Mouse (Mus musculus): Measurements from ENCODE around the gene Psmf1. TPM values are rescaled to one million over a fixed set of nuclear protein-coding genes. Genes with fewer than 3 reads are reported as not detected.

Psmf1 gene
- polyA plus RNA-seq, 1 experiment from 2014 or later, result 44.3 TPM

DNA sequence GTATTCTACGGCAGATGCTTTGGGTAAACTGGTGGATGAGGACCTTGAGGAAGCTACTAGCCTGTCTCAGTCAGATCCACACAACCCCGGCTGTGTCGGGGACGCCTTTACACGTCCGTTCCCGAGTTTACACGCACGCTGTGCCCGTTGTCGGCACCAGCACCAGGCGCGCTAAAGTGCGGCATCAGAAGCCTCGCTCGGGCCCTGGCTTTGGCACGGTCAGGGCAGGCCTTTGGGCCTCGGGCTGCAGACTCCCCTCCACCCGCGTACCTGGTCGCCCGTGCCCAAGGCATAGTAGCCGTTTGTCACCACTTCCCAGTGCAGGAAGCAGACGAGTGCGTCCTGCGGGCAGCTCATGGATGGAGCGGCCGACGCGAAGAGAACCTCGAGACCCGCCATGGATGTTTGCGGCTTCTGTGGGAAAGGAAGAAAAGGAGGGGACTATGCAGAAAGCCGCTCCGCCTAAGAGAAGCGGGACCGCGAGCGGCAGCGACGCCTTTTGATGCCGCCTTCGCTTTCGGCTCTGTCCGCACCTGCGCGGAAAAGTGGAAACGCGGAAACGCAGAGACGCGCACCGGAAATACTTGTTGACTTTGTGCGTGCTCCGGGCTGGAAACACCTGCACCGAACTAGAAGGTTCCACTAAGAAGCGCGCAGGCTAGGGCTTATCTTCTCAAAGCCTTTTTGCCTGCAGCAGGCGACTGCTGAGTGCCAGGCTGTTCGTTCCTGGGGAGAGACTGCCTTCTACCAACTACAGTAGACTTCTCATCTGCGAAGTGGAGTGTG is 3.1 kb downstream of the Psmf1 start:
- peak; percentile 87 for ATAC-seq (ENCODE audit: insufficient number of reproducible peaks, insufficient read depth, low FRiP score, low read depth)
- Histone ChIP-seq H3K4me3 (ENCODE audit: low read depth, low read length) (peak overlapping the region; percentile 80), H3K4me1 (ENCODE audit: control insufficient read depth, insufficient read depth, low read length) (peaks cover 6% of the 10 kb centered on the region; the same call in 1 of the 2 replicates), H3K27ac (ENCODE audit: low read length) (0 out of 2 replicates have a peak overlapping the region, but pooled peaks have one; percentile 45), H3K36me3 (ENCODE audit: control insufficient read depth, insufficient read depth, low read length) (no peaks in the 10 kb centered on the region), H3K4me2 (replicated peaks; ENCODE audit: low read depth, low read length) (peak overlapping the region; percentile 42), H3K27me3 (ENCODE audit: control insufficient read depth, insufficient read depth, low read length) (no peaks in the 10 kb centered on the region), H3K9ac (replicated peaks; ENCODE audit: low read depth, low read length) (peak overlapping the region; percentile 59), H3K9me3 (ENCODE audit: control insufficient read depth, low read depth, low read length) (no peaks in the 10 kb centered on the region)
- under 1% methylated on average over 61 of the region's 61 CpGs for WGBS

DNA sequence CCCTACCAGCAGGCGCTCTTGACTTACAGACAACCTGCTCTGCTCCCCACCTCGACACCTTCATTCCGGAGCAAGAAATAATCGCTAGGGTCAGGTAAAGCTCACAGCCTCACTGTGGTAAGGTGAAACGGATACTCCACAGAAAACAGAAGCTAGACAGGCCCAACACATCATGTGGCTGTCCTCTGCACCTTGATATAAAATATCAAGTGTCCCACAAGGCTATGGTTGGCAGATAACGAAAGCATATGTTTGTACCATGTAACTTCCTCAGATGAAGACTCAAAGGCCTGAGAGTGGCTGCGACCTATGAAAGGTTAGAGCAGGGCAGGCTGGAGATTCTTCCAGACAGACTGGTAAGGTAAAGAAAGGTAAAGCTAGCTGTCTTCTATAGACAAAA is 4.5 kb downstream of the Psmf1 start:
- no peaks in the 10 kb centered on the region for H3K27me3 ChIP-seq (ENCODE audit: control insufficient read depth, insufficient read depth, low read length)
- peaks cover 6% of the 10 kb centered on the region; the same call in 1 of the 2 replicates for H3K4me1 ChIP-seq (ENCODE audit: control insufficient read depth, insufficient read depth, low read length)
- H3K9me3 ChIP-seq (ENCODE audit: control insufficient read depth, low read depth, low read length), result no peaks in the 10 kb centered on the region
- 89% methylated on average over 7 of the region's 7 CpGs for WGBS
- H3K36me3 ChIP-seq (ENCODE audit: control insufficient read depth, insufficient read depth, low read length), result peaks cover 4% of the 10 kb centered on the region; the same call in 1 of the 2 replicates
- no peak overlapping the region for H3K27ac ChIP-seq (ENCODE audit: low read length)
- H3K4me2 ChIP-seq (replicated peaks; ENCODE audit: low read depth, low read length), result no peak overlapping the region
- H3K9ac ChIP-seq (replicated peaks; ENCODE audit: low read depth, low read length), result no peak overlapping the region
- ATAC-seq (ENCODE audit: insufficient number of reproducible peaks, insufficient read depth, low FRiP score, low read depth), result no peak
- no peak overlapping the region for H3K4me3 ChIP-seq (ENCODE audit: low read depth, low read length)

DNA sequence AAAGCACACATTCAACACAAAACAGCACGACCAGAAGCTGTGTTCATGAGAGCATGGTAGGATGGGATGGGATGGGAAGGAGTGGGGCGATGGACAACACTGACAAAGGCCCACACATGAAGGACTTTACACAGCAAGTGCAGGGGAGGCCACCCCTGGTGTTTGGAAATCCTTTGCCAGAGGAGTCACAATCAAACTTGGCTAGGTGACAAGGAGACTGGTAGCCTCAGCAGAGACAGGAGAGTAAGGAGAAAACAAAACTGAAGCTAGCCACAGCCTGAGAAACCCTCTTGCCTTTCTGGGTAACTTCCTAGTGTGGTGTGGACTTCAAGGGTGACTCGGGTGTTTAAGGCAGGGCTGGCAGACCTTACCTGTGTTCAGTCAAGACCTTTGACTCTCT is 4.9 kb downstream of the Psmf1 start:
- no peak overlapping the region for H3K4me3 ChIP-seq (ENCODE audit: low read depth, low read length)
- H3K4me1 ChIP-seq (ENCODE audit: control insufficient read depth, insufficient read depth, low read length), result peaks cover 6% of the 10 kb centered on the region; the same call in 1 of the 2 replicates
- no peak for ATAC-seq (ENCODE audit: insufficient number of reproducible peaks, insufficient read depth, low FRiP score, low read depth)
- no peaks in the 10 kb centered on the region for H3K27me3 ChIP-seq (ENCODE audit: control insufficient read depth, insufficient read depth, low read length)
- no peak overlapping the region for H3K27ac ChIP-seq (ENCODE audit: low read length)
- peaks cover 4% of the 10 kb centered on the region; the same call in 1 of the 2 replicates for H3K36me3 ChIP-seq (ENCODE audit: control insufficient read depth, insufficient read depth, low read length)
- H3K9me3 ChIP-seq (ENCODE audit: control insufficient read depth, low read depth, low read length), result no peaks in the 10 kb centered on the region
- no peak overlapping the region for H3K4me2 ChIP-seq (replicated peaks; ENCODE audit: low read depth, low read length)
- 84% methylated on average over 3 of the region's 3 CpGs for WGBS
- no peak overlapping the region for H3K9ac ChIP-seq (replicated peaks; ENCODE audit: low read depth, low read length)

DNA sequence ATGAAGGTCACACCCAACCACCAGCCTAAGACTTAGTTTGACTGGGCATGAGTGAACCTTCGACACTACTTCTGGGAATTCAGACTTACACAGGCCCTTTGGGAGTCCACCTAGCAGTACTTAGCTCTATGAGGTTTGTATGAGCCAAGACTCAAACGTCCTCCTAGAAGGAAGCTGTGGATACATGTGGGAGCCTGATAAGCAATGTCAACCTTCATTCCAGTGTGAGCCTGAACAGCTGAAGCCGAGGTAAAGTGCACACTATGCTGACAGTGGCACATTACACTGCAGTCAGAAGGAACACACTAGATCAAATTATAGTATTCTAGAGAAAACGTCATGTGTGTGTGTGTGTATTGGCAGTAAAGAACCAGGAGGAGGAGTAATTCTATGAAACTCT is 5.5 kb downstream of the Psmf1 start:
- no peaks in the 10 kb centered on the region for H3K27me3 ChIP-seq (ENCODE audit: control insufficient read depth, insufficient read depth, low read length)
- H3K4me3 ChIP-seq (ENCODE audit: low read depth, low read length), result no peak overlapping the region
- peaks cover 8% of the 10 kb centered on the region; the same call in 1 of the 2 replicates for H3K36me3 ChIP-seq (ENCODE audit: control insufficient read depth, insufficient read depth, low read length)
- no peaks in the 10 kb centered on the region for H3K9me3 ChIP-seq (ENCODE audit: control insufficient read depth, low read depth, low read length)
- no peak overlapping the region for H3K9ac ChIP-seq (replicated peaks; ENCODE audit: low read depth, low read length)
- peaks cover 6% of the 10 kb centered on the region; the same call in 1 of the 2 replicates for H3K4me1 ChIP-seq (ENCODE audit: control insufficient read depth, insufficient read depth, low read length)
- no peak for ATAC-seq (ENCODE audit: insufficient number of reproducible peaks, insufficient read depth, low FRiP score, low read depth)
- no peak overlapping the region for H3K27ac ChIP-seq (ENCODE audit: low read length)
- H3K4me2 ChIP-seq (replicated peaks; ENCODE audit: low read depth, low read length), result no peak overlapping the region
- 85% methylated on average over 4 of the region's 4 CpGs for WGBS

DNA sequence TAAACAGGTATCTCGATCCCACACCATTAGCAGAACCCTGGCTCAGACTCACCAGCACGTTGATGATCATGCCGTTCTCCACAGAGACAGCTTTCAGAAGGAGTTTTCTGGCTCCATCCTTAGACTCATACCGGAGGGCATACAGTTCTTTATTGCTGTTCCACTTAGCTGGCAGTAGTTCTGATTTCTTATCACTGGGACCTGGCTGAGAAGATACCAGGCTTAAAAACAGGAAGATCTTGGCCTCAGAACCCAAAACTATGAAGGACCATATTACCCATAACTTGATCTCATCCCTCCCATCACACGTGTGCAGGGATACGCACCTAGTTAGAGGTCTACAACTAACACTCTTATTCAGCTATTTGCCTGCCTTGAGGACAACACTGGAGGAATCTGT is 8.6 kb downstream of the Psmf1 start:
- 92% methylated on average over 6 of the region's 6 CpGs for WGBS

DNA sequence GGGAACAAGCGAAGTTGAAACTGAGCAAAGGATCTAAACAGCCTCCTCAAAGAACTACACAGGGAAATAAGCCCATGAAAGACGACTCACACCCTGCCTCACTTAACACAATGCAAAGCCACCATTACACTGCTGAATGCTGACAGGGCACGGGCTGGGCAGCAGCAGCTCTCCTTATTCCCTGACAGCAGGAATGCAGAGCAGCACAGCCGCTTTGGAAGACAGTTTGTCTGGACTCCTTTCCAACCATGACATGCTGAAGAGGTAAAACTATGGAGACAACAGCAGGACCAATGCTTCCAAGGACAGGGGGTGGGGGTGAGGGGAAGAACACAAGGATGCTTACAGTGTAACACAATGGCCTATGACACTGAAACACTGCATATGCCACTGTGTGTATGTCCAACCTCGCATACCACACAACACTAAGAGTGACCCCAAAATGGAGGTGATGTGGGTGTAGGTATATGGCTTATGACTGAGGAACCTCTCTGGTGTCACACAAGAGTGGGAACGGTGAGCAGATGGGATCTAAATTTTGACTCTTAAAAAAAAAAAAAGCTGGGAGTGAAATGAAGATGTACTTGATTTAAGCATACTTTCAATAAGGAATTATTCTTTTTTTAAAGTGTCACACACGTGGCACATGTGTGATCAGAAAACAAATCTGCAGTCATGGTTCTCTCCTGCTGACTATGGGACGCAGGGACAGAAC is 10.7 kb downstream of the Psmf1 start:
- ATAC-seq (ENCODE audit: insufficient number of reproducible peaks, insufficient read depth, low FRiP score, low read depth), result no peak
- WGBS, result 89% methylated on average over 8 of the region's 8 CpGs
- H3K36me3 ChIP-seq (ENCODE audit: control insufficient read depth, insufficient read depth, low read length), result peaks cover 29% of the 10 kb centered on the region
- no peak overlapping the region for H3K9ac ChIP-seq (replicated peaks; ENCODE audit: low read depth, low read length)
- no peak overlapping the region for H3K27ac ChIP-seq (ENCODE audit: low read length)
- H3K4me1 ChIP-seq (ENCODE audit: control insufficient read depth, insufficient read depth, low read length), result no peaks in the 10 kb centered on the region
- no peak overlapping the region for H3K4me2 ChIP-seq (replicated peaks; ENCODE audit: low read depth, low read length)
- H3K27me3 ChIP-seq (ENCODE audit: control insufficient read depth, insufficient read depth, low read length), result no peaks in the 10 kb centered on the region
- no peaks in the 10 kb centered on the region for H3K9me3 ChIP-seq (ENCODE audit: control insufficient read depth, low read depth, low read length)
- H3K4me3 ChIP-seq (ENCODE audit: low read depth, low read length), result no peak overlapping the region

More for the DNA sequence above, 8.6 kb downstream of the Psmf1 start:
- ATAC-seq (ENCODE audit: insufficient number of reproducible peaks, insufficient read depth, low FRiP score, low read depth), result no peak
- peaks cover 10% of the 10 kb centered on the region; the same call in 1 of the 2 replicates for H3K36me3 ChIP-seq (ENCODE audit: control insufficient read depth, insufficient read depth, low read length)
- no peak overlapping the region for H3K4me2 ChIP-seq (replicated peaks; ENCODE audit: low read depth, low read length)
- H3K4me1 ChIP-seq (ENCODE audit: control insufficient read depth, insufficient read depth, low read length), result peaks cover 6% of the 10 kb centered on the region; the same call in 1 of the 2 replicates
- no peaks in the 10 kb centered on the region for H3K9me3 ChIP-seq (ENCODE audit: control insufficient read depth, low read depth, low read length)
- no peak overlapping the region for H3K4me3 ChIP-seq (ENCODE audit: low read depth, low read length)
- no peak overlapping the region for H3K9ac ChIP-seq (replicated peaks; ENCODE audit: low read depth, low read length)
- H3K27me3 ChIP-seq (ENCODE audit: control insufficient read depth, insufficient read depth, low read length), result no peaks in the 10 kb centered on the region
- H3K27ac ChIP-seq (ENCODE audit: low read length), result no peak overlapping the region

DNA sequence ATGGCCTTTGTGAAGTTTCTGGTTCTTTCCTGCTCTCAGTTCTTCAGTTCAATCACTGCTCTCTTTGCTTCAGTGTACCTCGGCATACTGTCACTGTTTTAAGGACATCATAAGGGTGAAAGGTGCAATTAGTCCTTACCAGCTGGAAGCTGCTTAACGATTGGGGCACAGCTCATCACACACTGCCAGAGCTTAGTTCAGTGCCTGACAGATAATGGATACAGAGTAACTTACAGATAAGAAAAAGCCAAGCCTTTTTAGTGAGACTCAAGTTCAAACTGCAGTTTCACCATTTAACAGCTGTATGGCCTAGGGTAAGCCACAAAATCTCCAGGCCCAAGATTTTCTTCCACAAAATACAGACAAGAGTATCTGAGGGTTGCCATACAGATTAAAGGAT is 19.9 kb downstream of the Psmf1 start:
- 81% methylated on average over 2 of the region's 2 CpGs for WGBS

DNA sequence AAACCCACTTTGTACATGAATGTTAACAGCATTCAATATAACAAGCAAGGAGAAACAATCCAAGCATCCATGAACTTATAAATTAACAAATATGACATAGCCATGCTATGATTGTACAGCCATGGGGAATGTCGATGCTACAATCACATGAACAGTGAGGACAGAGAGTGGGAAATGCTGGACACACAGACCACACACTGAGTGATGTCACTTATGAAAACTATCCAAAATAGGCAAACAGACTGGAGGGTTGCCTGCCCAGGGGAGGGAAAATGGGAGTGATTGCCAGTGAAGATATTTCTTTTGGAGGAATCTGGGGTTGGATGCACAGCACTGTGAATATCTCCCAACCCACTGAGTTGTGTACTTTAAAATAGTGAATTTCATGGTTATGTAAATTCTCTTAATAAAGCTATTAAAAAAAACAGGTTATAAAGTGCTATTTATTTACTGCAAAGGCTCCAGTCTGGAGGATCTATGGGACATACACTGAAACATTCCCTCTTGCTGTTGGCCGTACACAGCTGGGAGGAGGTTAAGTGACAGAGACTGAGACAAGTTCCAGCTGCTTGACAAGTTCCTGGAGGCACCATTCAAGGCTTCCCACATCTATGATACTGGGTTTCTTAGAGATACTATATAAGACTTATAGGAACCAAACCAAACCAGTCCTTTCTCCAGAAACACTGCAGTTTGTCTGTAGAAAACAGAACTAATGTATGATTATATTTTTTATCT is 27.5 kb downstream of the Psmf1 start:
- no peak overlapping the region for H3K27ac ChIP-seq (ENCODE audit: low read length)
- H3K27me3 ChIP-seq (ENCODE audit: control insufficient read depth, insufficient read depth, low read length), result no peaks in the 10 kb centered on the region
- ATAC-seq (ENCODE audit: insufficient number of reproducible peaks, insufficient read depth, low FRiP score, low read depth), result no peak
- H3K4me3 ChIP-seq (ENCODE audit: low read depth, low read length), result no peak overlapping the region
- H3K36me3 ChIP-seq (ENCODE audit: control insufficient read depth, insufficient read depth, low read length), result peaks cover 21% of the 10 kb centered on the region
- H3K4me2 ChIP-seq (replicated peaks; ENCODE audit: low read depth, low read length), result no peak overlapping the region
- H3K4me1 ChIP-seq (ENCODE audit: control insufficient read depth, insufficient read depth, low read length), result no peaks in the 10 kb centered on the region
- no peak overlapping the region for H3K9ac ChIP-seq (replicated peaks; ENCODE audit: low read depth, low read length)
- WGBS, result 69% methylated on average over 2 of the region's 2 CpGs
- no peaks in the 10 kb centered on the region for H3K9me3 ChIP-seq (ENCODE audit: control insufficient read depth, low read depth, low read length)

More for the DNA sequence above, 19.9 kb downstream of the Psmf1 start:
- H3K27ac ChIP-seq (ENCODE audit: low read length), result no peak overlapping the region
- H3K9me3 ChIP-seq (ENCODE audit: control insufficient read depth, low read depth, low read length), result 0 out of 2 replicates have a peak, but pooled peaks cover 3% of the 10 kb centered on the region
- no peaks in the 10 kb centered on the region for H3K27me3 ChIP-seq (ENCODE audit: control insufficient read depth, insufficient read depth, low read length)
- H3K4me1 ChIP-seq (ENCODE audit: control insufficient read depth, insufficient read depth, low read length), result no peaks in the 10 kb centered on the region
- no peak overlapping the region for H3K4me2 ChIP-seq (replicated peaks; ENCODE audit: low read depth, low read length)
- no peak overlapping the region for H3K4me3 ChIP-seq (ENCODE audit: low read depth, low read length)
- peaks cover 34% of the 10 kb centered on the region for H3K36me3 ChIP-seq (ENCODE audit: control insufficient read depth, insufficient read depth, low read length)
- no peak for ATAC-seq (ENCODE audit: insufficient number of reproducible peaks, insufficient read depth, low FRiP score, low read depth)
- H3K9ac ChIP-seq (replicated peaks; ENCODE audit: low read depth, low read length), result no peak overlapping the region
